Mouse (Mus musculus) embryonic facial prominence, embryonic 11.5 days (tissue): ENCODE measurements around the gene Gmfb. TPM values are rescaled to one million over a fixed set of nuclear protein-coding genes. Genes with fewer than 3 reads are reported as not detected.

Experiments used
- ATAC-seq: fragments of 200-750 bp; cut with Nextera tagmentation; replicated peaks from 2 replicates; pipeline ENCODE4 v1.8.0; 2017; ENCODE audit warnings: low read depth; ENCODE audit not compliant: insufficient number of reproducible peaks, low FRiP score, low TSS enrichment
- DNase-seq: peaks from one replicate; pipeline ENCODE4 v3.0.0-alpha.2; 2015; ENCODE audit warnings: low spot score
- H3K27ac ChIP-seq: fragments of 300-500 bp; sonication (generic); replicated peaks from 2 replicates; pipeline ENCODE4 v1.5.1; 2014; ENCODE audit warnings: mild to moderate bottlenecking, low read depth, low read length, control low read depth
- H3K27me3 ChIP-seq: fragments of 300-500 bp; sonication (generic); 2 replicates; pipeline ENCODE4 v1.6.1; 2014; ENCODE audit warnings: mild to moderate bottlenecking, low read length, moderate library complexity, mixed read lengths; ENCODE audit not compliant: control insufficient read depth, insufficient read depth
- H3K36me3 ChIP-seq: fragments of 300-500 bp; sonication (generic); replicated peaks from 2 replicates; pipeline ENCODE4 v1.6.1; 2014; ENCODE audit warnings: low read depth, mild to moderate bottlenecking, low read length, moderate library complexity, mixed read lengths; ENCODE audit not compliant: control insufficient read depth, insufficient read depth
- H3K4me1 ChIP-seq: fragments of 300-500 bp; sonication (generic); 2 replicates; pipeline ENCODE4 v1.6.1; 2014; ENCODE audit warnings: low read length, mixed read lengths; ENCODE audit not compliant: control insufficient read depth, insufficient read depth
- H3K4me2 ChIP-seq: fragments of 300-500 bp; sonication (generic); 2 replicates; pipeline ENCODE4 v1.6.1; 2014; ENCODE audit warnings: low read depth, mild to moderate bottlenecking, control low read depth, low read length, moderate library complexity
- H3K4me3 ChIP-seq: fragments of 300-500 bp; sonication (generic); 2 replicates; pipeline ENCODE4 v1.5.1; 2014; ENCODE audit warnings: low read depth, low read length, control low read depth
- H3K9ac ChIP-seq: fragments of 300-500 bp; sonication (generic); replicated peaks from 2 replicates; pipeline ENCODE4 v1.6.1; 2014; ENCODE audit warnings: mild to moderate bottlenecking, control low read depth, low read length
- H3K9me3 ChIP-seq: fragments of 300-500 bp; sonication (generic); replicated peaks from 2 replicates; pipeline ENCODE4 v1.6.1; 2016; ENCODE audit warnings: mild to moderate bottlenecking, low read length, inconsistent platforms, mixed read lengths; ENCODE audit not compliant: control insufficient read depth
- WGBS: fragments of 180-500 bp; shearing (Covaris S2); extraction: QIAGEN DNeasy Blood & Tissue Kit; methylation state at CpG from one replicate; pipeline ENCODE4 v1.1.7; 2014; 5-methylcytosine and 5-hydroxymethylcytosine counted together
- polyA plus RNA-seq: library from polyadenylated mRNA; unstranded; fragments of >200 nt; fragmentation: Nextera tagmentation; extraction: Ambion mirVana; gene quantifications from 2 replicates; pipeline ENCODE4 v1.2.1, GENCODE M21; 2014

Gene Gmfb
- polyA plus RNA-seq: 107 and 117 TPM in 2 replicates

GRCm38 (mm10) chr14:46821873-46822716 is at the start of gene Gmfb:
TSS of gene Gmfb (minus strand) at chr14:46822242.
- ATAC-seq: peak; percentile 90
- Histone ChIP-seq H3K4me2 (peak within 1 kb of the TSS; percentile 54), H3K9me3 (no peaks in the 10 kb centered on the region), H3K36me3 (no peaks in the 10 kb centered on the region), H3K27ac (peak within 1 kb of the TSS; percentile 79), H3K9ac (peak within 1 kb of the TSS; percentile 89), H3K4me1 (no peaks in the 10 kb centered on the region), H3K27me3 (no peaks in the 10 kb centered on the region), H3K4me3 (peak within 1 kb of the TSS; percentile 85)
- peak; percentile 94 for DNase-seq
- WGBS: under 1% methylated on average over 65 of the region's 65 CpGs

GRCm38 (mm10) chr14:46862922-46863321 is 40.9 kb upstream of the Gmfb start:
- H3K9me3 ChIP-seq: no peaks in the 10 kb centered on the region
- no peaks in the 10 kb centered on the region for H3K4me1 ChIP-seq
- H3K27me3 ChIP-seq: no peaks in the 10 kb centered on the region
- no peak overlapping the region for H3K27ac ChIP-seq
- H3K9ac ChIP-seq: no peak overlapping the region
- no peaks in the 10 kb centered on the region for H3K36me3 ChIP-seq
- ATAC-seq (no peak), DNase-seq (no peak)
- no peak overlapping the region for H3K4me3 ChIP-seq
- no peak overlapping the region for H3K4me2 ChIP-seq
- WGBS: 93% methylated on average over 5 of the region's 5 CpGs

- Histone ChIP-seq H3K9ac (no peak overlapping the region), H3K36me3 (peaks cover 3% of the 10 kb centered on the region; the same call in 1 of the 2 replicates), H3K27ac (no peak overlapping the region), H3K27me3 (no peaks in the 10 kb centered on the region), H3K4me3 (no peak overlapping the region), H3K4me1 (no peaks in the 10 kb centered on the region), H3K9me3 (no peaks in the 10 kb centered on the region), H3K4me2 (no peak overlapping the region)
- 87% methylated on average over 11 of the region's 11 CpGs for WGBS
- DNase-seq (no peak), ATAC-seq (no peak)
Measured at GRCm38 (mm10) chr14:46853677-46854076, 31.6 kb upstream of the Gmfb start.

- WGBS: 88% methylated on average over 1 of the region's 1 CpGs
- H3K9ac ChIP-seq: no peak overlapping the region
- H3K27ac ChIP-seq: no peak overlapping the region
- ATAC-seq: no peak
- H3K9me3 ChIP-seq: no peaks in the 10 kb centered on the region
- H3K36me3 ChIP-seq: peaks cover 3% of the 10 kb centered on the region; the same call in 1 of the 2 replicates
- no peak overlapping the region for H3K4me3 ChIP-seq
- H3K4me2 ChIP-seq: no peak overlapping the region
- no peak for DNase-seq
- H3K27me3 ChIP-seq: no peaks in the 10 kb centered on the region
- H3K4me1 ChIP-seq: no peaks in the 10 kb centered on the region
Measured at GRCm38 (mm10) chr14:46849769-46850168, 27.7 kb upstream of the Gmfb start.

- WGBS: 84% methylated on average over 5 of the region's 5 CpGs
- Histone ChIP-seq H3K9me3 (no peaks in the 10 kb centered on the region), H3K4me2 (no peak overlapping the region), H3K27me3 (no peaks in the 10 kb centered on the region), H3K4me3 (no peak overlapping the region), H3K27ac (no peak overlapping the region), H3K4me1 (no peaks in the 10 kb centered on the region), H3K9ac (no peak overlapping the region), H3K36me3 (no peaks in the 10 kb centered on the region)
- ATAC-seq (no peak), DNase-seq (no peak)
Measured at GRCm38 (mm10) chr14:46848736-46849135, 26.7 kb upstream of the Gmfb start.

GRCm38 (mm10) chr14:46848063-46848590 is 26.1 kb upstream of the Gmfb start:
- H3K4me2 ChIP-seq: no peak overlapping the region
- H3K27me3 ChIP-seq: no peaks in the 10 kb centered on the region
- no peaks in the 10 kb centered on the region for H3K9me3 ChIP-seq
- no peak overlapping the region for H3K27ac ChIP-seq
- no peak overlapping the region for H3K4me3 ChIP-seq
- DNase-seq (no peak), ATAC-seq (no peak)
- H3K36me3 ChIP-seq: no peaks in the 10 kb centered on the region
- no peaks in the 10 kb centered on the region for H3K4me1 ChIP-seq
- H3K9ac ChIP-seq: no peak overlapping the region
- WGBS: 79% methylated on average over 4 of the region's 4 CpGs

- peaks cover 2% of the 10 kb centered on the region; the same call in 1 of the 2 replicates for H3K36me3 ChIP-seq
- DNase-seq: no peak
- no peak overlapping the region for H3K9ac ChIP-seq
- 92% methylated on average over 11 of the region's 11 CpGs for WGBS
- no peaks in the 10 kb centered on the region for H3K27me3 ChIP-seq
- H3K4me2 ChIP-seq: no peak overlapping the region
- H3K9me3 ChIP-seq: no peaks in the 10 kb centered on the region
- no peak for ATAC-seq
- H3K4me3 ChIP-seq: no peak overlapping the region
- H3K27ac ChIP-seq: no peak overlapping the region
- no peaks in the 10 kb centered on the region for H3K4me1 ChIP-seq
Measured at GRCm38 (mm10) chr14:46845706-46846105, 23.7 kb upstream of the Gmfb start.

GRCm38 (mm10) chr14:46839326-46839725 is 17.3 kb upstream of the Gmfb start:
- H3K9me3 ChIP-seq: no peaks in the 10 kb centered on the region
- no peak for ATAC-seq
- WGBS: 73% methylated on average over 4 of the region's 4 CpGs
- H3K27me3 ChIP-seq: no peaks in the 10 kb centered on the region
- no peak for DNase-seq
- peaks cover 4% of the 10 kb centered on the region; the same call in 1 of the 2 replicates for H3K36me3 ChIP-seq
- H3K4me1 ChIP-seq: no peaks in the 10 kb centered on the region
- no peak overlapping the region for H3K27ac ChIP-seq
- no peak overlapping the region for H3K4me3 ChIP-seq
- H3K9ac ChIP-seq: no peak overlapping the region
- no peak overlapping the region for H3K4me2 ChIP-seq
